Mouse (Mus musculus) lung, adult 2 months (tissue): ENCODE data around the gene Lcp1.

Source experiments
- CTCF ChIP-seq: fragments of 200-500 bp; IDR thresholded peaks from 2 replicates; pipeline ENCODE4 v1.5.1; 2011; ENCODE audit warnings: mild to moderate bottlenecking, low read length, control low read depth; ENCODE audit not compliant: insufficient read depth
- POLR2A ChIP-seq: fragments of 200-500 bp; IDR thresholded peaks from 2 replicates; pipeline ENCODE4 v1.6.1; 2011; ENCODE audit warnings: low read depth, mild to moderate bottlenecking, control low read depth, low read length, borderline replicate concordance; ENCODE audit errors: extremely low read depth

GRCm38 (mm10) chr14:75236636-75237003, 105.7 kb downstream of the Lcp1 start:
- TF ChIP-seq CTCF: no peak
- TF ChIP-seq POLR2A: no peak
